Mouse (Mus musculus) erythroblast, embryonic 14.5 days (primary cell): Measurements from ENCODE around the gene Rab5a. TPM values are rescaled to one million over a fixed set of nuclear protein-coding genes. Genes with fewer than 3 reads are reported as not detected.
A peak's percentile ranks its signal among the peaks of the same experiment; 100 is the strongest.

Experiments
- H3K27me3 ChIP-seq: 2 replicates; pipeline ENCODE4 v1.6.1; 2012; ENCODE audit warnings: inconsistent platforms; ENCODE audit not compliant: control insufficient read depth
- H3K36me3 ChIP-seq: 2 replicates; pipeline ENCODE4 v1.6.1; 2012; ENCODE audit warnings: mild to moderate bottlenecking, inconsistent platforms; ENCODE audit not compliant: control insufficient read depth
- H3K4me1 ChIP-seq: 2 replicates; pipeline ENCODE4 v1.6.1; 2012; ENCODE audit warnings: inconsistent platforms; ENCODE audit not compliant: control insufficient read depth
- H3K4me3 ChIP-seq: replicated peaks from 2 replicates; pipeline ENCODE3; 2012; ENCODE audit warnings: moderate library complexity, mild to moderate bottlenecking, inconsistent platforms
- H3K9me3 ChIP-seq: 2 replicates; pipeline ENCODE4 v1.6.1; 2012; ENCODE audit warnings: low read length, inconsistent platforms, mixed read lengths; ENCODE audit not compliant: control insufficient read depth
- GATA1 ChIP-seq: IDR thresholded peaks from 2 replicates; pipeline ENCODE4 v1.6.1; 2012; ENCODE audit warnings: low read length, inconsistent platforms, mixed read lengths
- TAL1 ChIP-seq: IDR thresholded peaks from 3 replicates; pipeline ENCODE4 v1.6.1; 2012; ENCODE audit warnings: low read length, inconsistent platforms, mixed read lengths
- polyA plus RNA-seq: library from polyadenylated mRNA; stranded (reverse); fragments of >175 nt; gene quantifications from 2 replicates; pipeline ENCODE4 v1.2.3, GENCODE M21; 2012

Gene Rab5a
- polyA plus RNA-seq, result 1.3 and 1.5 TPM in 2 replicates

- Histone ChIP-seq H3K36me3 (peaks cover 20% of the 10 kb centered on the region), H3K9me3 (no peaks in the 10 kb centered on the region)
- TF ChIP-seq GATA1, result no peak
- TF ChIP-seq TAL1, result no peak
Observed at GRCm38 (mm10) chr17:53478858-53479603, at the start of gene Rab5a. Rab5a (plus strand) TSS chr17:53479234.

DNA sequence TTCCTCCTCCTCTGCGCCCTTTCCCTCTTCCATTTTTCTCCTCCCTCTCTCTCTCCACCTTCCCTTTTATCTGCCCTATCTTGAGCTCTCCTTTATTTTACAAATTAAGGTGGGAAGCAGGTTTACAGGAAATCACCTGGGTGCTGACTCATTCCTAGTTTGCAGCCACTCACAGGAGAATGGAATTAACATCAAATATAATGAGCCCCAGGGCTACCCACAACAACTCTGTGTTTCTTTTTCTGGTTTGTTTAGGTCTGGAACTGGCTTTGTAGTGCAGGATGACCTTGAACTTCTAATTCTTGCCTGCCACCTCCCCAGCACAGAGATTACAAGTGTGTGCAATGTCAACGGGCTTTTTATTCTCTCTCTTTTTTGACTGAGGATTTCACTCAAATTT lies 22.9 kb upstream of the Rab5a start:
- no peak overlapping the region for H3K4me3 ChIP-seq
- H3K9me3 ChIP-seq, result no peaks in the 10 kb centered on the region
- H3K36me3 ChIP-seq, result no peaks in the 10 kb centered on the region
- no peaks in the 10 kb centered on the region for H3K4me1 ChIP-seq
- TF ChIP-seq TAL1, result no peak
- H3K27me3 ChIP-seq, result no peaks in the 10 kb centered on the region

More at GRCm38 (mm10) chr17:53478858-53479603, at the start of gene Rab5a:
- H3K4me1 ChIP-seq, result peaks cover 40% of the 10 kb centered on the region
- H3K4me3 ChIP-seq, result peak within 1 kb of the TSS; percentile 88
- no peaks in the 10 kb centered on the region for H3K27me3 ChIP-seq

GRCm38 (mm10) chr17:53456742-53457141 lies 22.3 kb upstream of the Rab5a start:
- H3K4me1 ChIP-seq, result no peaks in the 10 kb centered on the region
- no peaks in the 10 kb centered on the region for H3K9me3 ChIP-seq
- no peaks in the 10 kb centered on the region for H3K27me3 ChIP-seq
- no peak overlapping the region for H3K4me3 ChIP-seq
- H3K36me3 ChIP-seq, result no peaks in the 10 kb centered on the region
- no peak for TF ChIP-seq TAL1
- TF ChIP-seq GATA1, result no peak

GRCm38 (mm10) chr17:53462603-53463495 lies 16.2 kb upstream of the Rab5a start, which contains the start of gene Efhb:
Efhb (minus strand) TSS chr17:53463321.
- Histone ChIP-seq H3K36me3 (no peaks in the 10 kb centered on the region), H3K4me1 (peaks cover 4% of the 10 kb centered on the region; the same call in 1 of the 2 replicates), H3K9me3 (no peaks in the 10 kb centered on the region), H3K4me3 (no peak within 1 kb of the TSS), H3K27me3 (peaks cover 3% of the 10 kb centered on the region; the same call in 1 of the 2 replicates)
- TF ChIP-seq GATA1, result no peak
- no peak for TF ChIP-seq TAL1

- peaks cover 3% of the 10 kb centered on the region; the same call in 1 of the 2 replicates for H3K27me3 ChIP-seq
- H3K4me1 ChIP-seq, result peaks cover 4% of the 10 kb centered on the region; the same call in 1 of the 2 replicates
- no peak overlapping the region for H3K4me3 ChIP-seq
- TF ChIP-seq GATA1 (no peak), TAL1 (no peak)
- no peaks in the 10 kb centered on the region for H3K36me3 ChIP-seq
- H3K9me3 ChIP-seq, result no peaks in the 10 kb centered on the region
Observed at GRCm38 (mm10) chr17:53463496-53463840, 15.6 kb upstream of the Rab5a start.

DNA sequence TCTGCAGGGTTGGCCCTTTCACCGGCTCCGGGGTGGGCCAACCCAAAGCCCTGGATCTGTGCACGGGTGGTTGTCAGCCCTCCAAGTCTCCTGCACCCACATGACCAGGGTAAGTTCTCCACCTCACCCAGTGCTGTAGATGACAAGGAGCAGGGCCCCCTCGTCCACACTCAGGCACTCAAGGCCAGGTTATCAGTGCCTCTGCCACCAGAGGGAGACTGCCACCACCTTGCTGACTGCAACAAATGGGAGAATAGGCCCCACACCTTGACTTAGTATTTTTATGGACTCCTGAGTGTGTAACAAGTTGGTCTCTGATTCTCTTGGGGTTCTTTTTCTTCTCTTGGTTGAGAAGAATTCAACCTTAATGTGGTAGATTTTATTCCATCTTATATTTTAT lies 13.5 kb upstream of the Rab5a start:
- no peaks in the 10 kb centered on the region for H3K36me3 ChIP-seq
- peaks cover 3% of the 10 kb centered on the region; the same call in 1 of the 2 replicates for H3K27me3 ChIP-seq
- TF ChIP-seq TAL1 (no peak), GATA1 (no peak)
- peaks cover 4% of the 10 kb centered on the region; the same call in 1 of the 2 replicates for H3K4me1 ChIP-seq
- no peak overlapping the region for H3K4me3 ChIP-seq
- no peaks in the 10 kb centered on the region for H3K9me3 ChIP-seq

DNA sequence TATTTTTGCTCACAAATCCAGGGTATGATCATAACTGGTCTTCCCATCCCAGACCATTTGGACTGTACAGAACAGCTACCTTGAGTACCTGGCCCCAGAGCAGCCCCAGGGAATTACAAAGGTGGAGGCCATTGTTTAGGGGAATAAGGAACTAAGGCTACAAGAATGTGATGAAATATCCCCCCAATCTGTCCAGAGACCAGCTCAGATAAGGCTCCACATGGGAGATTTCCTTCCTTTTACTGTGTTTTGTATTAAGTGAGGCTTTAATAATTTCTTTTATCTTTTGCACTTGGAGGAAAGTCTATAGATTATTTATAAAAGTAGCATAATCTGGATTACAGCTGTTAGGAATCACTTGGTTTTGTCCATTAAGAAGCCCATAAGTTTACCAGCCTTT lies 10.3 kb upstream of the Rab5a start:
- no peaks in the 10 kb centered on the region for H3K4me1 ChIP-seq
- no peaks in the 10 kb centered on the region for H3K9me3 ChIP-seq
- H3K36me3 ChIP-seq, result no peaks in the 10 kb centered on the region
- no peaks in the 10 kb centered on the region for H3K27me3 ChIP-seq
- no peak overlapping the region for H3K4me3 ChIP-seq
- TF ChIP-seq GATA1 (no peak), TAL1 (no peak)

GRCm38 (mm10) chr17:53478066-53478857 lies 772 bp upstream of the Rab5a start:
- Histone ChIP-seq H3K9me3 (no peaks in the 10 kb centered on the region), H3K4me3 (peak overlapping the region; percentile 88), H3K27me3 (no peaks in the 10 kb centered on the region), H3K4me1 (peaks cover 40% of the 10 kb centered on the region), H3K36me3 (peaks cover 12% of the 10 kb centered on the region)
- peak; percentile 91 for TF ChIP-seq GATA1
- no peak for TF ChIP-seq TAL1
